Mouse (Mus musculus): ENCODE data around the gene Ttc25. TPM values are rescaled to one million over a fixed set of nuclear protein-coding genes. Genes with fewer than 3 reads are reported as not detected.

Ttc25 gene
- polyA plus RNA-seq, 1 experiment = not detected

DNA sequence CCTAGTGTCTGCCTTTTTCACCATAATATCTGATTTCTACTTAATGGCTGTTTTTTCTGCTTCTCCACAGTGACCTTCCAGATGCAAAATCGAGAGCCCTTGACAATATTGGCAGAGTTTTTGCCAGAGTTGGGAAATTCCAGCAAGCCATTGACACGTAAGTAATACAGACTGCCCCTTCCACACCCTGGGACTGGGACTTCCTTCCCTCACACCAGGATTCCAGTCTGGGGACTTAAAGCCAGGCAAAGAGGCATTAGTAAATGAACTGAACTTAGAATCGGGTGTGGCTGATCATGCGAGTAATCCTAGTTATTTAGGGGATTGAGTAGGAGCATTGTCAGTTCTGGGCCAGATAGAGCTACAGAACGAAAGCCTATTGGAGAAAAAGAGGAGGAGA, 16.3 kb downstream of the Ttc25 start:
- Histone ChIP-seq H3K4me3 (replicated peaks) (no peak overlapping the region), H3K9me3 (ENCODE audit: control insufficient read depth, low read length) (peaks cover 2% of the 10 kb centered on the region; the same call in 1 of the 2 replicates), H3K36me3 (ENCODE audit: control insufficient read depth) (no peaks in the 10 kb centered on the region), H3K27me3 (ENCODE audit: control insufficient read depth) (no peaks in the 10 kb centered on the region), H3K4me1 (ENCODE audit: control insufficient read depth) (peaks cover 2% of the 10 kb centered on the region; the same call in 1 of the 2 replicates)
- TF ChIP-seq TAL1 (IDR thresholded peaks at IDR 0.05; ENCODE audit: low read length) (no peak), GATA1 (IDR thresholded peaks at IDR 0.05; ENCODE audit: low read length) (no peak)

DNA sequence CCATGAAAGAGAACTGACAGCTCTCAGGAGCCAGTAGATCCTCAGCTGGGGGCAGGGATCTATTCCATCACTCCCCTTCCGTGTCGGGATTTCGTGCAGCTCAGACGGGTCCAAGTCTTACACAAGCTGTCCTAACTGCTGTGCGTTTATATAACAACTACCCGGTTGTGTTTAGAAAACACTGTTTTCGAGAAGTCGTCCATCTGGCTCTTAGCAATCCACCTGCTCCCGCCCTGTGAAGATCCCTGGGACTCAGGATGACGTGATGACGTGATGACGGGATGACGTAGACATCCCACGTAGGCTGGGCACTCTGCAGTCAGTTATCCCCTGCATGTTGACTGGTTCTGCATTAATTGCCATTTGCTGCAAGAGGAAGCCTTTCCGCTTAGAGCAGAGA, 18.9 kb downstream of the Ttc25 start:
- H3K4me3 ChIP-seq (replicated peaks) = no peak overlapping the region
- peaks cover 2% of the 10 kb centered on the region; the same call in 1 of the 2 replicates for H3K4me1 ChIP-seq (ENCODE audit: control insufficient read depth)
- H3K36me3 ChIP-seq (ENCODE audit: control insufficient read depth) = no peaks in the 10 kb centered on the region
- no peaks in the 10 kb centered on the region for H3K27me3 ChIP-seq (ENCODE audit: control insufficient read depth)
- TF ChIP-seq GATA1 (IDR thresholded peaks at IDR 0.05; ENCODE audit: low read length) (no peak), TAL1 (IDR thresholded peaks at IDR 0.05; ENCODE audit: low read length) (no peak)
- peaks cover 2% of the 10 kb centered on the region; the same call in 1 of the 2 replicates for H3K9me3 ChIP-seq (ENCODE audit: control insufficient read depth, low read length)

DNA sequence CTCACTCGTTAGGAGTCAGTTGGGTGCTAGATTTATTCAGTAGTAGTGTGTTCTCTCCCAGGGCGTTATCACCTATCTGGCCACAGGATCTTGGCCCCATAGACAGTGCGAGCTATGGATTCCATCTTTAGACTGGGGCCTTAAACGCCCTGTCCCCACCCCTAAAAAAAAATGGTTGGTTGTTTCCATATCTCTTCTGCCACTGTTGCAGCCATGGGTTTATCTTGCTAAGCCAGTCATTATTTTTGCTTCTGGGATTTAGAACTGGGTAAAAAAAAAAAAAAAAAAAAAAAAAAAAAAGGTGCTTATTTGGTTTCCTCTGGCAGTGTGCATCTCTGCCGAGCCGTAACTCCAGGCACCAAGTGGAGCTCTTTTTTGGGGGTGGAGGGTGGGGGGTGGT, 19.3 kb downstream of the Ttc25 start:
- Histone ChIP-seq H3K27me3 (ENCODE audit: control insufficient read depth) (no peaks in the 10 kb centered on the region), H3K4me3 (replicated peaks) (no peak overlapping the region), H3K36me3 (ENCODE audit: control insufficient read depth) (no peaks in the 10 kb centered on the region), H3K9me3 (ENCODE audit: control insufficient read depth, low read length) (peaks cover 2% of the 10 kb centered on the region; the same call in 1 of the 2 replicates), H3K4me1 (ENCODE audit: control insufficient read depth) (peaks cover 2% of the 10 kb centered on the region; the same call in 1 of the 2 replicates)
- TF ChIP-seq GATA1 (IDR thresholded peaks at IDR 0.05; ENCODE audit: low read length) = no peak

DNA sequence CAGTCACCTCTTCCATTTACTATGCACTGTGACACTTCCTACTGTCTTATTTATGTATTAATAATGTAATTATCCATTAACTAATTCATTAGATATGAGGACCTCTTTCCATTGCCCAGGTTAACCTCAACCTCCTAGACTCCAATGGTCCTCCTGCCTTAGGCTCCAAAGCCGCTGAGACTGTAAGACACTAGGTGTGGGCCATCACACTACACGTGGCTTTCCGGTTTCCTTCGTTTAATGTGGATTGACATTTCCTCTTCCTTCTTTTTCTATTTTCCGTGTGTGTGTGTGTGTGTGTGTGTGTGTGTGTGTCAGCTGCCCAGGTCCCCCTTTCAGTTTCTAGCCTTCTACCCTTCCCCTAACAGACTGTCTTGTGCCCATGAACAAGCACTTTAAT, 21.8 kb downstream of the Ttc25 start:
- TF ChIP-seq TAL1 (IDR thresholded peaks at IDR 0.05; ENCODE audit: low read length) (no peak), GATA1 (IDR thresholded peaks at IDR 0.05; ENCODE audit: low read length) (no peak)
- Histone ChIP-seq H3K9me3 (ENCODE audit: control insufficient read depth, low read length) (peaks cover 2% of the 10 kb centered on the region; the same call in 1 of the 2 replicates), H3K27me3 (ENCODE audit: control insufficient read depth) (peaks cover 5% of the 10 kb centered on the region), H3K36me3 (ENCODE audit: control insufficient read depth) (no peaks in the 10 kb centered on the region), H3K4me1 (ENCODE audit: control insufficient read depth) (peaks cover 7% of the 10 kb centered on the region), H3K4me3 (replicated peaks) (no peak overlapping the region)

DNA sequence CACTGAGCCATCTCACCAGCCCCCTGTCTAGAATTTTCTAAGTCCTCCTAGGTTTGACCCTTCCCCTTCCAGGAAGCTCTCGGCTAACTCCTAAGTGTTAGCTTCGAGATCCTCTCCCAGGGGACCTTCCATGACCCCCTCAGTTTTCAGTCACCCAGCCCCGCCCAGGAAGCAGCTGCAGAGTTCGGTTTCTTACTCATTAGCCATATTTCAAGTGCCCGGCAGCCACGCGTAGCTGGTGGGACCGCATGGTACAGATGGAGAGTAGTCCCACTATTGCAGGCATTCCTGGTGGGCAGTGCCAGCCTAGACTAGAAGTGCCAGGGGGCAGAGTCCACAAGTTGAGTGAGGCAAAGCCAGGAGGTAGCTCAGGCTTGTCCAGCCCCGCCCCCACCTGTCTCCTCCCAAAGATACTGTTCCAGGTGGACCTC, 22.4 kb downstream of the Ttc25 start:
- peaks cover 7% of the 10 kb centered on the region for H3K4me1 ChIP-seq (ENCODE audit: control insufficient read depth)
- H3K27me3 ChIP-seq (ENCODE audit: control insufficient read depth) = peaks cover 5% of the 10 kb centered on the region
- no peak overlapping the region for H3K4me3 ChIP-seq (replicated peaks)
- no peaks in the 10 kb centered on the region for H3K36me3 ChIP-seq (ENCODE audit: control insufficient read depth)
- no peak for TF ChIP-seq TAL1 (IDR thresholded peaks at IDR 0.05; ENCODE audit: low read length)
- TF ChIP-seq GATA1 (IDR thresholded peaks at IDR 0.05; ENCODE audit: low read length) = no peak
- H3K9me3 ChIP-seq (ENCODE audit: control insufficient read depth, low read length) = peaks cover 2% of the 10 kb centered on the region; the same call in 1 of the 2 replicates

DNA sequence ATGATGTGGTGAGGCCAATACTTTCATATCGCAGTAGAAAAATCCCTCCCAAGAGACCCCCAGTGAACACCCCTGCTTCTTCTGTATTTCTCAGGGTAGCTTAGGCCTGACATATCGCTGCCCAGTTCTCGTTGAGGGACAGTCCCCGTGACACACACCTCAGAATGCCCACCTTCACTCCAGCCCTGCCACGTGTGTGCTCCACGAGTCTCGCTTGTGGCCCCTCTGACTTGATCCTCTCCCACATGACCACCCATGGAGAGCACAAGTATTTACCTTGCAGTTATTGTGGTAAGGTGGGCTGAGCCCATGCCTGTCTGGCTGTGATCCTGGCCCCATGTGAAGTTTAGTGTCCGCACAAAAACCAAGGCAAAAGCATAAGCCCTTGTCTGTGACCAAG, 23.3 kb downstream of the Ttc25 start:
- Histone ChIP-seq H3K4me1 (ENCODE audit: control insufficient read depth) (peaks cover 7% of the 10 kb centered on the region), H3K27me3 (ENCODE audit: control insufficient read depth) (peaks cover 5% of the 10 kb centered on the region), H3K9me3 (ENCODE audit: control insufficient read depth, low read length) (peaks cover 2% of the 10 kb centered on the region; the same call in 1 of the 2 replicates), H3K4me3 (replicated peaks) (no peak overlapping the region), H3K36me3 (ENCODE audit: control insufficient read depth) (no peaks in the 10 kb centered on the region)
- no peak for TF ChIP-seq GATA1 (IDR thresholded peaks at IDR 0.05; ENCODE audit: low read length)

DNA sequence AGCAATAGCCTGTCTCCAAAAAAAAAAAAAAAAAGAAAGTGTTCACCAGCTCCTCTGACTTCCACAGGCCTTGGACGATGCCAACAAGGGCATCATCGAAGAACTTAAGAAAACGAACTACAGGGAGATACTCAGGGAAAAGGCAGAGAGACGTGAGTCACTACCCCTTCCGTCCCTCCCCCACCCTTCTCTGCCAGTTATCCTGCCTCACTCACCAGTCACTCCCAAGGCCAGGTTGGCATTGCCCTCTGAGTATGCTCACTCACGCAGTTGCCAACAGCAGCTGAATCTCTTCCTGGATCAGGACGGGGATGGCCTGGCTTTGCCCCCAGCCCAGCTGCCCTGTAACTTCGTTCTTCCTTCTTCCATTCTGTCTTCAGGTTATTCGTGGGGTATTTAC, 24.4 kb downstream of the Ttc25 start:
- no peaks in the 10 kb centered on the region; the same call in 1 of the 2 replicates for H3K9me3 ChIP-seq (ENCODE audit: control insufficient read depth, low read length)
- H3K36me3 ChIP-seq (ENCODE audit: control insufficient read depth) = no peaks in the 10 kb centered on the region
- H3K4me3 ChIP-seq (replicated peaks) = no peak overlapping the region
- H3K27me3 ChIP-seq (ENCODE audit: control insufficient read depth) = peaks cover 5% of the 10 kb centered on the region
- TF ChIP-seq TAL1 (IDR thresholded peaks at IDR 0.05; ENCODE audit: low read length) = no peak
- peaks cover 13% of the 10 kb centered on the region for H3K4me1 ChIP-seq (ENCODE audit: control insufficient read depth)

DNA sequence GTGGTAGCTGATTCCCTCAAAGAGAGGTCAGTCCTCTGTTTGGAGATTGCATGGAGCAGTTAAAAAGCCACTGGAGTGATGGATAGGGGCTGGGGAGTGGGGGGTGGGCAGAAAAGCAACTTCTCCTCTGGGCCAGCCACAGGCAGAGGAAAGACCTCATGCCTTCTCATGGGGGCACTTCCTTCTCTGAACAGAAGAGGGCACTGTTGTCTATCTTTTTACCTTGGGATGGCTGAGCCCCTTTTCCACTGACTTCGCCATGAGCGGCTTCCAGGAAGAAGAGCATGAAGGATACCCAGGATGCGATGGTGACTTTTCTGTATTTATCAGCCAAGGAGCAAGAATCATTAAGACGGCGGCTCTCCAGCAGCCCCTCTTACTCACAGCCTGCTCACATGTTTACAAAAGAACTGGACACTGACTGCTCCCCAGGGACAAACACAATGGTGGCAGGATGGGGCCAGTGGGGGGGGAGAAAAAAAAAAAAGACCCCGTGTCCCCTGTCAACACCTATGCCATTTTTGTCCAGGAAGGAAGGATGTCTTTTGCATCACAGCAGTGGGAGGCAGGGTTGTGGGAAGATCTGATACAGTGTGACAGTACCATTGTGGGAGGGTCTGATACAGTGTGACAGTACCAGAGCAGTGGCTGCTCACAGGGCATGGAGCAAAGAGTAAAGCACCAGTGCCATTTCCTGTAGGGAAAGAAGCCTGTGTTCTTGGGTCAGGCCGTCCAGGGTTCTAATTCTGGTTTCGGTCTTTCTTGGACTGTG, 25.2 kb downstream of the Ttc25 start:
- Histone ChIP-seq H3K4me1 (ENCODE audit: control insufficient read depth) (peaks cover 21% of the 10 kb centered on the region), H3K27me3 (ENCODE audit: control insufficient read depth) (peaks cover 5% of the 10 kb centered on the region)

DNA sequence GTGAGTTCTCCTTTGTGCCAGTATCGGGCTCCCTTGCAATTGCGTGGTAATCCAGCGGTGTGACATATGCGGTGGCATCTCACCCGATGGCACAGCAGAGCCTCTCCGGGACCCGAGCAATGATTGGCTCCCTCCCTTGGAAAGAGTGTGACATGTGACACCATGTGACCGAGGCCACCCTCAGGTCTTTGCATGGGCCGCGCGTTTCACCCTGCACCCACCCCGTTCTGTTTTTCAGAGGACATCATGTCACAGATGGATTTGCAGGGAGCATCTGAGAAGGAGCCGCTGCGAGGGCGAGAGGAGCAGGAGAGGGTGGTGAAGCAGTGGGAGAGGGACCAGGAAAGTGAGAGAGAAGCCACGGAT, 25.8 kb downstream of the Ttc25 start:
- H3K4me1 ChIP-seq (ENCODE audit: control insufficient read depth) = peaks cover 27% of the 10 kb centered on the region
- H3K9me3 ChIP-seq (ENCODE audit: control insufficient read depth, low read length) = no peaks in the 10 kb centered on the region
- no peak for TF ChIP-seq TAL1 (IDR thresholded peaks at IDR 0.05; ENCODE audit: low read length)
- TF ChIP-seq GATA1 (IDR thresholded peaks at IDR 0.05; ENCODE audit: low read length) = no peak
- peaks cover 5% of the 10 kb centered on the region for H3K27me3 ChIP-seq (ENCODE audit: control insufficient read depth)
- no peak overlapping the region for H3K4me3 ChIP-seq (replicated peaks)
- no peaks in the 10 kb centered on the region for H3K36me3 ChIP-seq (ENCODE audit: control insufficient read depth)

More for the DNA sequence above, 25.2 kb downstream of the Ttc25 start:
- TF ChIP-seq GATA1 (IDR thresholded peaks at IDR 0.05; ENCODE audit: low read length) (no peak), TAL1 (IDR thresholded peaks at IDR 0.05; ENCODE audit: low read length) (no peak)
- H3K4me3 ChIP-seq (replicated peaks) = no peak overlapping the region
- no peaks in the 10 kb centered on the region for H3K36me3 ChIP-seq (ENCODE audit: control insufficient read depth)
- no peaks in the 10 kb centered on the region; the same call in 1 of the 2 replicates for H3K9me3 ChIP-seq (ENCODE audit: control insufficient read depth, low read length)

Data from erythroblast, embryonic 14.5 days (primary cell).